Mouse (Mus musculus) kidney, adult 2 months (tissue): ENCODE data around the gene Gm28778.

ENCODE experiments used
- CTCF ChIP-seq: fragments of 200-500 bp; conservative IDR thresholded peaks from 2 replicates; pipeline ENCODE4 v1.5.1; 2011; ENCODE audit warnings: low read depth, mild to moderate bottlenecking, control low read depth, low read length, moderate library complexity, mixed read lengths; ENCODE audit not compliant: insufficient read depth, insufficient read length
- POLR2A ChIP-seq: fragments of 200-500 bp; IDR thresholded peaks from one replicate; pipeline ENCODE4 v1.6.1; 2011; ENCODE audit warnings: low read depth, low read length, control low read depth

- TF ChIP-seq CTCF (no peak), POLR2A (no peak)
Observed at GRCm38 (mm10) chr1:53324827-53325494, 28.1 kb downstream of the Gm28778 start.
